Mouse (Mus musculus) bone marrow, adult 2 months (tissue): Measurements from ENCODE around the gene Hpca.

ENCODE experiments used
- CTCF ChIP-seq: fragments of 200-500 bp; IDR thresholded peaks from 2 replicates; pipeline ENCODE4 v1.5.1; 2011; ENCODE audit warnings: low read length, control low read depth; ENCODE audit not compliant: control insufficient read depth, insufficient read depth
- POLR2A ChIP-seq: fragments of 200-500 bp; IDR thresholded peaks from 2 replicates; pipeline ENCODE4 v1.6.1; 2011; ENCODE audit warnings: low read depth, mild to moderate bottlenecking, control low read depth, low read length, borderline replicate concordance; ENCODE audit not compliant: control insufficient read depth

GRCm38 (mm10) chr4:129067638-129068415, 54.0 kb downstream of the Hpca start:
- TF ChIP-seq CTCF (no peak), POLR2A (no peak)
